Mouse (Mus musculus) liver, embryonic 14.5 days (tissue): ENCODE results near the gene Atg101.
A peak's percentile ranks its signal among the peaks of the same experiment; 100 is the strongest.

ENCODE experiments used
- CTCF ChIP-seq: IDR thresholded peaks from 2 replicates; pipeline ENCODE4 v1.5.1; 2016; ENCODE audit warnings: antibody characterized with exemption, low read depth, control low read depth
- EP300 ChIP-seq: IDR thresholded peaks from 2 replicates; pipeline ENCODE4 v1.6.1; 2016; ENCODE audit warnings: antibody characterized with exemption, low read depth

DNA sequence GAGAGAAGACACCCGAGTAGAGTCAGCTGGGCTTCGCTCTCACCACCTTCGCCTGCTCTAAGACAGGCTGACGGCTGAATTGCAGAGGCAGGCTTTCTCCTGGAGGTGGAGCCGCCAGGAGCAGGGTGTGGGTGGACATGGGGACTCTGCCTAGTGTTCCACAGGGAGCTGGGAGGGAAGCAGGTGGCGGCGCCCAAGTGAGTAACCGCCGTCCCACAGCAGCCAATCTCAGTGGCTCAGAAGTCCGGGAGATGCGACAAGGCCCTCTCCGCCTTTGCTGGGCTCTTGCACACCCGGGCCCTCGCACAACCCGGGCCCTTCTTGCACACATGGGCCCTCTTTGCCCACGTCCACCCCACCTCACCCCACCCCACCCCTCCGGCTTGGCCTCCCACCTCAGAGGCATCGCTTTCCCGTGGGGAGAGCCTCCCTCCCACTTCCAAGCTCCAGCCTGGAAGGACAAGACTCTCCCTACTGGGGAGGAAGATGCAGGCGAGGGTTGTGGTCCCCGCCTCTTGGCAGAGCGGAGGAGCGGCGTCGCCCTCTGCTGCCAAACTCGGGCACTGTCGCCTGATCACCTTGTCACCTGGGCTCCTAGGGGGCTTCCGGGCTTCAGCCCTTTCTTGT, 45.1 kb upstream of the Atg101 start:
- TF ChIP-seq CTCF (peak; percentile 62), EP300 (no peak)
